Mouse (Mus musculus): ENCODE data around the gene Arl4c. TPM values are rescaled to one million over a fixed set of nuclear protein-coding genes. Genes with fewer than 3 reads are reported as not detected.

Arl4c gene
- 10 to 100 TPM in 1 of 2 experiments, 1 to 10 TPM in 1; 9.8 to 10.3 TPM for total RNA-seq (2021)
- long read RNA-seq, experiment 1, transcript Arl4c-202 (1 exons, 3,997 nt), result major isoform, 8 of 8 reads
- long read RNA-seq, experiment 1, partial matches to known transcripts, result 0 of 8 reads
- long read RNA-seq, experiment 1, other reads (novel, unspliced or antisense), result 0 of 8 reads
- long read RNA-seq, experiment 2, transcript Arl4c-202 (1 exons, 3,997 nt), result major isoform, 34 of 34 reads
- long read RNA-seq, experiment 2, partial matches to known transcripts, result 0 of 34 reads
- long read RNA-seq, experiment 2, other reads (novel, unspliced or antisense), result 0 of 34 reads

- DNase-seq (ENCODE audit: low spot score in 2 of 2), result peak; percentile 83 to 87
Measured at GRCm38 (mm10) chr1:88701870-88702661, at the start of gene Arl4c. Gene Arl4c (minus strand): TSS chr1:88702221.

- no peak for DNase-seq (ENCODE audit: low spot score in 2 of 2)
Measured at GRCm38 (mm10) chr1:88751332-88751731, 49.3 kb upstream of the Arl4c start.

- DNase-seq (ENCODE audit: low spot score in 2 of 2), result no peak
Measured at GRCm38 (mm10) chr1:88750576-88750975, 48.6 kb upstream of the Arl4c start.

- DNase-seq (ENCODE audit: low spot score in 2 of 2), result no peak
Measured at GRCm38 (mm10) chr1:88750126-88750525, 48.1 kb upstream of the Arl4c start.

GRCm38 (mm10) chr1:88749106-88749505, 47.1 kb upstream of the Arl4c start:
- DNase-seq (ENCODE audit: low spot score in 2 of 2), result no peak

- peak; percentile 67 to 69 for DNase-seq (ENCODE audit: low spot score in 2 of 2)
Measured at GRCm38 (mm10) chr1:88745256-88745655, 43.2 kb upstream of the Arl4c start.

GRCm38 (mm10) chr1:88744261-88744660, 42.2 kb upstream of the Arl4c start:
- DNase-seq (ENCODE audit: low spot score in 2 of 2), result no peak

- peak; percentile 31 to 52 for DNase-seq (ENCODE audit: low spot score in 2 of 2)
Measured at GRCm38 (mm10) chr1:88742372-88742771, 40.4 kb upstream of the Arl4c start.

- no peak for DNase-seq (ENCODE audit: low spot score in 2 of 2)
Measured at GRCm38 (mm10) chr1:88739546-88739945, 37.5 kb upstream of the Arl4c start.

GRCm38 (mm10) chr1:88738931-88739330, 36.9 kb upstream of the Arl4c start:
- no peak for DNase-seq (ENCODE audit: low spot score in 2 of 2)

GRCm38 (mm10) chr1:88729496-88729895, 27.5 kb upstream of the Arl4c start:
- DNase-seq (ENCODE audit: low spot score in 2 of 2), result no peak

- DNase-seq (ENCODE audit: low spot score in 2 of 2), result no peak
Measured at GRCm38 (mm10) chr1:88727369-88727768, 25.3 kb upstream of the Arl4c start.

GRCm38 (mm10) chr1:88725716-88726115, 23.7 kb upstream of the Arl4c start:
- no peak for DNase-seq (ENCODE audit: low spot score in 2 of 2)

- no peak for DNase-seq (ENCODE audit: low spot score in 2 of 2)
Measured at GRCm38 (mm10) chr1:88720626-88721229, 18.7 kb upstream of the Arl4c start.

GRCm38 (mm10) chr1:88718563-88718962, 16.5 kb upstream of the Arl4c start:
- no peak for DNase-seq (ENCODE audit: low spot score in 2 of 2)

GRCm38 (mm10) chr1:88717736-88718135, 15.7 kb upstream of the Arl4c start:
- DNase-seq (ENCODE audit: low spot score in 2 of 2), result no peak

- no peak for DNase-seq (ENCODE audit: low spot score in 2 of 2)
Measured at GRCm38 (mm10) chr1:88712011-88712410, 10.0 kb upstream of the Arl4c start.

- DNase-seq (ENCODE audit: low spot score in 2 of 2), result no peak
Measured at GRCm38 (mm10) chr1:88708646-88709305, 6.8 kb upstream of the Arl4c start.

GRCm38 (mm10) chr1:88708191-88708590, 6.2 kb upstream of the Arl4c start:
- DNase-seq (ENCODE audit: low spot score in 2 of 2), result no peak

- DNase-seq (ENCODE audit: low spot score in 2 of 2), result no peak
Measured at GRCm38 (mm10) chr1:88707536-88707935, 5.5 kb upstream of the Arl4c start.

- DNase-seq (ENCODE audit: low spot score in 2 of 2), result peak; percentile 91 to 93
Measured at GRCm38 (mm10) chr1:88705799-88706198, 3.8 kb upstream of the Arl4c start.

Measured in adrenal gland, adult 18-20 months (tissue).